Mouse (Mus musculus) neural tube, embryonic 14.5 days (tissue): ENCODE data around the gene Cyp2c70. TPM values are rescaled to one million over a fixed set of nuclear protein-coding genes. Genes with fewer than 3 reads are reported as not detected.
"Not testable (repeated sequence)": the region's sequence is repeated elsewhere in the genome, so short reads cannot be mapped to it uniquely, and the experiment has no call there.

Experiments
- ATAC-seq: fragments of 200-750 bp; cut with Nextera tagmentation; 2 replicates; pipeline ENCODE4 v1.8.0; 2017; ENCODE audit warnings: low read depth, mild to moderate bottlenecking, moderate TSS enrichment, moderate library complexity
- H3K27ac ChIP-seq: fragments of 300-500 bp; sonication (generic); 2 replicates; pipeline ENCODE4 v1.5.1; 2014; ENCODE audit warnings: low read depth, mild to moderate bottlenecking, control low read depth, low read length, moderate library complexity, mixed read lengths
- H3K27me3 ChIP-seq: fragments of 300-500 bp; sonication (generic); 2 replicates; pipeline ENCODE4 v1.6.1; 2014; ENCODE audit warnings: low read length; ENCODE audit not compliant: control insufficient read depth, insufficient read depth
- H3K36me3 ChIP-seq: fragments of 300-500 bp; sonication (generic); 2 replicates; pipeline ENCODE4 v1.6.1; 2014; ENCODE audit warnings: low read length, mixed read lengths; ENCODE audit not compliant: control insufficient read depth, insufficient read depth
- H3K4me1 ChIP-seq: fragments of 300-500 bp; sonication (generic); 2 replicates; pipeline ENCODE4 v1.6.1; 2014; ENCODE audit warnings: low read length; ENCODE audit not compliant: control insufficient read depth, insufficient read depth
- H3K4me2 ChIP-seq: fragments of 300-500 bp; sonication (generic); 2 replicates; pipeline ENCODE4 v1.6.1; 2014; ENCODE audit warnings: mild to moderate bottlenecking, low read depth, low read length, control low read depth
- H3K4me3 ChIP-seq: fragments of 300-500 bp; sonication (generic); 2 replicates; pipeline ENCODE4 v1.5.1; 2014; ENCODE audit warnings: low read depth, low read length, control low read depth, mixed read lengths
- H3K9ac ChIP-seq: fragments of 300-500 bp; sonication (generic); replicated peaks from 2 replicates; pipeline ENCODE4 v1.6.1; 2014; ENCODE audit warnings: low read depth, mild to moderate bottlenecking, control low read depth, low read length, mixed read lengths
- H3K9me3 ChIP-seq: fragments of 300-500 bp; sonication (generic); 2 replicates; pipeline ENCODE4 v1.6.1; 2016; ENCODE audit warnings: low read length; ENCODE audit not compliant: control insufficient read depth
- WGBS: fragments of 180-500 bp; shearing (Covaris S2); extraction: QIAGEN DNeasy Blood & Tissue Kit; methylation state at CpG from one replicate; pipeline ENCODE4 v1.1.7; 2014; 5-methylcytosine and 5-hydroxymethylcytosine counted together
- polyA plus RNA-seq: library from polyadenylated mRNA; unstranded; fragments of >200 nt; fragmentation: Nextera tagmentation; extraction: Ambion mirVana; gene quantifications from 2 replicates; pipeline ENCODE4 v1.2.1, GENCODE M21; 2014

Cyp2c70 gene
- polyA plus RNA-seq = not detected in 2 replicates

DNA sequence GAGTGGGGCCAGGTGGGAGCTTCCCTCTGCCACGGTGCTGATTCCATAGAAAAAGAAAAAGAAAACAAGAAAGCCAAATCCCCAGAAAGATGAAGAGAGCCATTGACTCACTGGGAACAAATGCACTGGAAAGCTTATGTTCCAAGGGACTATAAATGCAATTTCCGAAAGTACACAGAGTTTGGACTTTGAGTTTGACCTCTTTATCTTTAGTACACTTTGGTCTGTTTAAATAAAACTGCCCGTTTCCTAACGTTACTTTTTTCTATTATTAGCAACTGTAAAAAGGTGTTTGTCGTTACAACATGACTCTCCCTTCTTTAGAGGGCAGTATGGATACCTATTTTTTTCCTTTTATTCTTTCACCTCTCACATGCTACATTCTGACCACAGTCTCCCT is at the start of gene Cyp2c70:
TSS of gene Cyp2c70 (minus strand) at position 174 of the 400 bp plus-strand sequence.
- H3K9ac ChIP-seq = no peak within 1 kb of the TSS

DNA sequence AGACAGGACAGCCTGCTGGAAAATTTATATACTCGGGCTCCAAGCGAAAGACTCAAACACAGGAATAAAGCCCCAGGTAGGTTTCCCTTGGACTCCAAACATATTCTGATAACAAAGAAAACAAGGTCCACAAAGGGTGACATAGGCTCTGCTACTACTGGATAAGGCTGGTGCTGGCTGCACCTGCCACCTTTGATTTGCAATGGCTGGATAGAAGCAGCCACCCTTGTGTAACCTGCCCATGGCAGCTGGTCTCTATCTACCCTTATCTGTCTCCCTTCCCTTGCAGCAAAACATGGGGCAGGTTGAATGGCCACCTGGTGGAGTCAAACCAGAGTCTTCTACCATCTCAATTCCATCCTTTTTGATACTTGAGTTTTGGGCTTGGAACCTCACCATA is 45.4 kb upstream of the Cyp2c70 start:
- Histone ChIP-seq H3K9ac (no peak overlapping the region), H3K36me3 (no peaks in the 10 kb centered on the region), H3K4me1 (no peaks in the 10 kb centered on the region), H3K4me2 (no peak overlapping the region), H3K4me3 (no peak overlapping the region), H3K27me3 (no peaks in the 10 kb centered on the region), H3K27ac (no peak overlapping the region), H3K9me3 (no peaks in the 10 kb centered on the region)
- ATAC-seq = no peak
- WGBS = 94% methylated on average over 2 of the region's 2 CpGs

More for the DNA sequence above, at the start of gene Cyp2c70:
- Histone ChIP-seq H3K9me3 (no peaks in the 10 kb centered on the region), H3K36me3 (no peaks in the 10 kb centered on the region), H3K4me2 (no peak within 1 kb of the TSS), H3K4me3 (no peak within 1 kb of the TSS), H3K27me3 (no peaks in the 10 kb centered on the region), H3K27ac (no peak within 1 kb of the TSS), H3K4me1 (no peaks in the 10 kb centered on the region)
- 82% methylated on average over 5 of the region's 5 CpGs for WGBS
- no peak for ATAC-seq

- Histone ChIP-seq H3K4me1 (no peaks in the 10 kb centered on the region), H3K27me3 (no peaks in the 10 kb centered on the region), H3K4me3 (no peak overlapping the region), H3K9me3 (no peaks in the 10 kb centered on the region), H3K4me2 (no peak overlapping the region), H3K9ac (no peak overlapping the region), H3K27ac (no peak overlapping the region), H3K36me3 (no peaks in the 10 kb centered on the region)
- ATAC-seq = no peak
- 71% methylated on average over 7 of the region's 7 CpGs for WGBS
These were observed 44.9 kb upstream of the Cyp2c70 start for GRCm38 (mm10) chr19:40231825-40232541.

- Histone ChIP-seq H3K27me3 (no peaks in the 10 kb centered on the region), H3K4me2 (no peak overlapping the region), H3K9ac (no peak overlapping the region), H3K4me1 (no peaks in the 10 kb centered on the region), H3K9me3 (no peaks in the 10 kb centered on the region), H3K27ac (no peak overlapping the region), H3K4me3 (no peak overlapping the region), H3K36me3 (no peaks in the 10 kb centered on the region)
- WGBS = 88% methylated on average over 13 of the region's 13 CpGs
- ATAC-seq = no peak
These were observed 44.1 kb upstream of the Cyp2c70 start for GRCm38 (mm10) chr19:40231074-40231738.

DNA sequence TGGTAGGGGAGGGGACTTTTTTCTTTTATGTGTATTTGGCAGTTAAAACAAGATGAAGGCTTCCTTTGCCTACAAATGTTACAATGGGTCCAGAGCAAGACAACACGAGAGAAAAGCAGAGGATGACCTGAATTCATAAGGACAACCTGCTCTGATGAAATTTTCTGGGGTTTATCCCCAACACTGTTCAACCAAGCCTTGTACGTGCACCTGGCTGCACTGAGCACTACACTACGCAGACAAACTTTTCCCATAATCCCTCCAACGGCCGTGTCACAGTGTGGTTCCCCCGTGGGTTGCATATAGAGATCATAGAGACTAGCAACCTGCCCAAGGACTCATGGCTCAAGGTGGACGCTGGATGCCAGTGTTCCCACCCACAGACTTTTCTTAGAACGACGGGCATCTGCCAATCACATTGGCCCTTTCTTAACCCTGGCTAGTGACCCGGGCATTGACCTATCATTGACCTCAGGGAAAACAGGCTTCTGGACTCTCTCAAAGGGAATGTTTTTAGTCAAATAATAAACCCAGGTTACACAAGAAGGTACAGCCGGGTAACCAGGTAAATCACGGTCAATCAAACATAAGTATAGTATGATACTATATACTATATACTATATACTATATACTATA is 39.5 kb upstream of the Cyp2c70 start:
- Histone ChIP-seq H3K27ac (no peak overlapping the region), H3K4me2 (no peak overlapping the region), H3K9me3 (no peaks in the 10 kb centered on the region), H3K9ac (no peak overlapping the region), H3K4me1 (no peaks in the 10 kb centered on the region), H3K36me3 (no peaks in the 10 kb centered on the region), H3K27me3 (no peaks in the 10 kb centered on the region), H3K4me3 (no peak overlapping the region)
- WGBS = 89% methylated on average over 12 of the region's 12 CpGs
- no peak for ATAC-seq

- H3K36me3 ChIP-seq = no peaks in the 10 kb centered on the region
- 71% methylated on average over 5 of the region's 5 CpGs for WGBS
- H3K27ac ChIP-seq = no peak overlapping the region
- no peaks in the 10 kb centered on the region for H3K4me1 ChIP-seq
- no peak overlapping the region for H3K9ac ChIP-seq
- no peak for ATAC-seq
- no peak overlapping the region for H3K4me2 ChIP-seq
- H3K27me3 ChIP-seq = no peaks in the 10 kb centered on the region
- H3K4me3 ChIP-seq = no peak overlapping the region
- no peaks in the 10 kb centered on the region for H3K9me3 ChIP-seq
These were observed 38.6 kb upstream of the Cyp2c70 start for GRCm38 (mm10) chr19:40225761-40226110.

DNA sequence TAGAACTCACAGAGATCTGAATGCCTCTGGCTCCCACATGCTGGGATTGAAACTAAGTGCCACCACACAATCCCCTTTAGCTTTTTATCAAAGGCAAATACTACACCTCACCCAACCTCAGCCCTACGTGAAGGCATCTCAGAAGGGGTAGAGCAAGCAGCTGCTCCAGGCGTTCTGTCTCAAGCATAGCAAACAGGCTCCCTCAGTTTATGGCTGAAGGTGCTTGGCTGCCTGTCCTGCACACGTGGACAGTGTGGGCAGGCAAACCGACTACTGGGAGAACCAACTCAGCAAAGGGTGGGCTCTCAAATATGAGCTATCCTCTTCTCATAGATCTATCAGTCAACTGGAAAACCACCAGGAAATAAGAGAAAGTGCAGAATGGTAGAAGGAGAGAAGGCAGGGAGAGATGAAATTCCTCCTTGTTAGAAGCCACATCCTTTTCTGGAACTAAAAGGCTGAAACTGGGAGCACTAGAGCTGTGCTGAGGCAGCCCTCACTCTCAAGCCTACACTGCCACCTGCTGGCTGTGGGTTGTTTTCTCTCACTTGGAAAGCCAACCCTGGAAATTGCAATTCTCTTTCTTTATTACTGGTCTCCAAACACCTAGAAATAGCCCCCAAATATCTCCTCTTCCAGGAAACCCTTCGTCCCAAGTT is 38.1 kb upstream of the Cyp2c70 start:
- Histone ChIP-seq H3K4me3 (no peak overlapping the region), H3K4me2 (no peak overlapping the region), H3K36me3 (no peaks in the 10 kb centered on the region), H3K9me3 (no peaks in the 10 kb centered on the region), H3K9ac (no peak overlapping the region), H3K27me3 (no peaks in the 10 kb centered on the region), H3K27ac (no peak overlapping the region), H3K4me1 (no peaks in the 10 kb centered on the region)
- 71% methylated on average over 5 of the region's 5 CpGs for WGBS
- ATAC-seq = peak; percentile 90

GRCm38 (mm10) chr19:40222307-40222706 is 35.2 kb upstream of the Cyp2c70 start:
- ATAC-seq, H3K4me1 ChIP-seq, H3K27me3 ChIP-seq, H3K4me3 ChIP-seq, H3K36me3 ChIP-seq, H3K9ac ChIP-seq, H3K9me3 ChIP-seq, H3K4me2 ChIP-seq, H3K27ac ChIP-seq: not testable (repeated sequence)
- WGBS = 90% methylated on average over 9 of the region's 9 CpGs

DNA sequence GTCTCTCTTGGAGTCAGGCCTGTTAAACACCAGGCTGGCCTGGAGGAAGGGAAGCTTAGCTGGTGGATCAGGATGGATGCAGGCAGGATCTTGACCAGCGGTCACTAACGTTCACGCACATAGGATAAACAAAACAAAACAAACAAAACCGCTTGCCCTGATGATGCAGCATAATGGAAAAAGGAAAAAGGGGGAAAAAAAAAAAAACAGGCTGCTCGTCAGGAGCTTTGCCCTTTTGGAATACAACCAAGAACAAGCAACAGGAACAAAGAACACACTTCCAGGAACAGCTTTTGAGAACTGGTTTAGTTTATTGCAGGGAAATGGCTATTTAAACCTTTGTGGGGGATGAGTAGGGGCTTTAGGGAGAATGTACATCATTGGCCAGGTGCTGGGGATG is 33.7 kb upstream of the Cyp2c70 start:
- H3K9me3 ChIP-seq = no peaks in the 10 kb centered on the region
- H3K4me2 ChIP-seq = no peak overlapping the region
- no peak for ATAC-seq
- WGBS = 82% methylated on average over 5 of the region's 5 CpGs
- no peaks in the 10 kb centered on the region for H3K36me3 ChIP-seq
- no peaks in the 10 kb centered on the region for H3K4me1 ChIP-seq
- no peak overlapping the region for H3K27ac ChIP-seq
- no peak overlapping the region for H3K9ac ChIP-seq
- H3K27me3 ChIP-seq = no peaks in the 10 kb centered on the region
- H3K4me3 ChIP-seq = no peak overlapping the region
